Mouse (Mus musculus): ENCODE data around the gene Vamp5. TPM values are rescaled to one million over a fixed set of nuclear protein-coding genes. Genes with fewer than 3 reads are reported as not detected.

The Vamp5 gene
- polyA plus RNA-seq, 1 experiment = 25.8 TPM

DNA sequence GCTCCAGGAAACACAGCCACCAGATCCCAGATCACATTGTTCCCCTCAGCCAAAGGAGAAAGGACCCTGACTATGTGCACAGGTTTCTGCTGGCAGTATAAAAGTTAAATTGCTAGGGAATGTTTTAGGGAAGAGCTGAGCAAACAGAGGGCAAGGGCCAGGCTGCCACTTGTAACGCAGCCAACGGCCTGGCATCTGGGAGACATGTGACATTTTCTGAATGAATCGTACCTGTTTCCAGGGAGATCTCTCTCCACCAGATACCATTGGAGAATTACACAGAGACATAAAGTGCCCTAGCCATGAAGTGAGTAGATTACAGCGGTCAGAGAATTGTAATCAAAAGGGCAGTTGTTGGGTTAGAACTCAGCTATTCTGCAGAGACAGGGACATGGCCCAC lies 7.1 kb downstream of the Vamp5 start:
- Histone ChIP-seq H3K27ac (ENCODE audit: control insufficient read depth, insufficient read depth, low read depth, low read length) (peak overlapping the region; percentile 16; the same call in 1 of the 2 replicates), H3K27me3 (ENCODE audit: control insufficient read depth, insufficient read depth, low read length) (no peaks in the 10 kb centered on the region), H3K4me1 (ENCODE audit: control insufficient read depth, insufficient read depth, low read length) (peaks cover 23% of the 10 kb centered on the region), H3K4me3 (ENCODE audit: control insufficient read depth, low read depth, low read length) (no peak overlapping the region), H3K36me3 (ENCODE audit: control insufficient read depth, insufficient read depth, low read length) (peaks cover 2% of the 10 kb centered on the region; the same call in 1 of the 2 replicates)
- TF ChIP-seq POLR2A (IDR thresholded peaks at IDR 0.05; ENCODE audit: control insufficient read depth, low read depth, low read length) (no peak), CTCF (IDR thresholded peaks at IDR 0.05; ENCODE audit: control insufficient read depth, insufficient read depth, insufficient replicate concordance, low read depth, low read length) (no peak)

- peak overlapping the region; percentile 96 for H3K27ac ChIP-seq (ENCODE audit: control insufficient read depth, insufficient read depth, low read depth, low read length)
- peaks cover 23% of the 10 kb centered on the region for H3K4me1 ChIP-seq (ENCODE audit: control insufficient read depth, insufficient read depth, low read length)
- H3K27me3 ChIP-seq (ENCODE audit: control insufficient read depth, insufficient read depth, low read length) = no peaks in the 10 kb centered on the region
- peaks cover 2% of the 10 kb centered on the region; the same call in 1 of the 2 replicates for H3K36me3 ChIP-seq (ENCODE audit: control insufficient read depth, insufficient read depth, low read length)
- H3K4me3 ChIP-seq (ENCODE audit: control insufficient read depth, low read depth, low read length) = peak overlapping the region; percentile 41
- TF ChIP-seq POLR2A (IDR thresholded peaks at IDR 0.05; ENCODE audit: control insufficient read depth, low read depth, low read length) (no peak), CTCF (IDR thresholded peaks at IDR 0.05; ENCODE audit: control insufficient read depth, insufficient read depth, insufficient replicate concordance, low read depth, low read length) (no peak)
These were observed 8.7 kb downstream of the Vamp5 start for GRCm38 (mm10) chr6:72371571-72371970.

DNA sequence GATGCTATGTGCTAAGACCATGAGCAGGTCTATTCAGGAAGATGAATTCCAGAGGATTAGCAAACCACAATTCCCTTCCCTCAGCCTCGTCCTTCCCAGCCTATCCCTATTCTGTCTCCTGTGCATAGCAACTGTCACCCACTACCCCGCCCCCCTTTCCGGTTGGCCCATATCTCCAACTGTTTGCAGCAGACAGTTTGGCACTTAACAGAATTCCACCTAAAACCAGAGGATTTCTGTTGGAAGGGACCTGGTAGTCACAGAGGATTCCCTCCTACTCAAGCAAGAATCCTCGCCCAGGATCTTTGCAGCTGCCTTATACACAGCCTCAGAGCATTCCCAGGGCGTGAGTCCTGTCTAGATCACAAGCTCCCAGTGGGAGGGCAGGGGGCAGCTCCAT lies 9.1 kb downstream of the Vamp5 start:
- no peaks in the 10 kb centered on the region for H3K27me3 ChIP-seq (ENCODE audit: control insufficient read depth, insufficient read depth, low read length)
- no peak for TF ChIP-seq CTCF (IDR thresholded peaks at IDR 0.05; ENCODE audit: control insufficient read depth, insufficient read depth, insufficient replicate concordance, low read depth, low read length)
- TF ChIP-seq POLR2A (IDR thresholded peaks at IDR 0.05; ENCODE audit: control insufficient read depth, low read depth, low read length) = no peak
- H3K27ac ChIP-seq (ENCODE audit: control insufficient read depth, insufficient read depth, low read depth, low read length) = peak overlapping the region; percentile 96
- peaks cover 23% of the 10 kb centered on the region for H3K4me1 ChIP-seq (ENCODE audit: control insufficient read depth, insufficient read depth, low read length)
- peak overlapping the region; percentile 41 for H3K4me3 ChIP-seq (ENCODE audit: control insufficient read depth, low read depth, low read length)
- H3K36me3 ChIP-seq (ENCODE audit: control insufficient read depth, insufficient read depth, low read length) = peaks cover 2% of the 10 kb centered on the region; the same call in 1 of the 2 replicates

DNA sequence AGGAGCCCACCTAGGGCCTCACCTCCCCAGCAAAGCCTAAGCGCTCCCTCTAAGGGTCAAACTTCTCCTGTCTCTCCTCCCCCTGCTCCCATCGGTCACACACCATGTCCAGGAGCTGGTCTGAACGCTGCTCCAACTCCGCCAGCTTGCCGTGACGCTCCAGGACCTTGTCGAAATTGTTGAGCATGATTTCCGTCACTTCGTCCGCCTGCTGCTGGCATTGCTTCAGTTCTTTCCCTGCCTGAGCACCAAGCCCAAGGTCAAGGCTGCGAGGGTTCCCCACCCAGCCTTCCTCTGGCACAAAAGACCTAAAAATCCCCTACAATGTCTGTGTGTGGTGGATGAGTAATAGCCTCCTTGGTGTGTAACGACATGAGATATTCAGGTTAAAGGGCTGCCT lies 10.2 kb downstream of the Vamp5 start:
- Histone ChIP-seq H3K4me1 (ENCODE audit: control insufficient read depth, insufficient read depth, low read length) (peaks cover 23% of the 10 kb centered on the region), H3K36me3 (ENCODE audit: control insufficient read depth, insufficient read depth, low read length) (peaks cover 2% of the 10 kb centered on the region; the same call in 1 of the 2 replicates), H3K27me3 (ENCODE audit: control insufficient read depth, insufficient read depth, low read length) (no peaks in the 10 kb centered on the region), H3K27ac (ENCODE audit: control insufficient read depth, insufficient read depth, low read depth, low read length) (peak overlapping the region; percentile 96), H3K4me3 (ENCODE audit: control insufficient read depth, low read depth, low read length) (peak overlapping the region; percentile 41)
- TF ChIP-seq POLR2A (IDR thresholded peaks at IDR 0.05; ENCODE audit: control insufficient read depth, low read depth, low read length) = peak; percentile 11; the same call in 1 of the 2 replicates
- TF ChIP-seq CTCF (IDR thresholded peaks at IDR 0.05; ENCODE audit: control insufficient read depth, insufficient read depth, insufficient replicate concordance, low read depth, low read length) = no peak

DNA sequence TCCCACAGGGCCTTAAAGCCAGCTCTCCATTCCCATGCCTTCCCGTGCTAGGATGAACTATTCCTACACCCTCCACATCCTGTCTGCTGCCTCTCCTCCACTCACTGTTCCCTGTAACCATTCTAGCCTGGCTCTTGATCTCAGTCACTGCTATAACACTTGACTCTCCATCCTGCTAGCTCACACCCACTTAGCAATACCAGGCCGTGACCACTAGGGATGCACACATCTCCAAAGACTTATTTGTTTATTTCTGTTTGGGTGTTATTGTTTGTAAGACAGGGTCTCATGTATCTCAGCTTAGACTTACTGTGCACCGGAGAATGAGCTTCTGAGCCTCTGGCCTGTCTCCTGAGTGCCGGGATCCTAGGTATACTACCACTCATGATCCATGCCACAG lies 10.7 kb downstream of the Vamp5 start:
- Histone ChIP-seq H3K4me1 (ENCODE audit: control insufficient read depth, insufficient read depth, low read length) (peaks cover 23% of the 10 kb centered on the region), H3K27ac (ENCODE audit: control insufficient read depth, insufficient read depth, low read depth, low read length) (peak overlapping the region; percentile 28), H3K27me3 (ENCODE audit: control insufficient read depth, insufficient read depth, low read length) (no peaks in the 10 kb centered on the region), H3K36me3 (ENCODE audit: control insufficient read depth, insufficient read depth, low read length) (peaks cover 2% of the 10 kb centered on the region; the same call in 1 of the 2 replicates), H3K4me3 (ENCODE audit: control insufficient read depth, low read depth, low read length) (peak overlapping the region; percentile 41)
- TF ChIP-seq POLR2A (IDR thresholded peaks at IDR 0.05; ENCODE audit: control insufficient read depth, low read depth, low read length) (no peak), CTCF (IDR thresholded peaks at IDR 0.05; ENCODE audit: control insufficient read depth, insufficient read depth, insufficient replicate concordance, low read depth, low read length) (no peak; the same call in 1 of the 2 replicates)

DNA sequence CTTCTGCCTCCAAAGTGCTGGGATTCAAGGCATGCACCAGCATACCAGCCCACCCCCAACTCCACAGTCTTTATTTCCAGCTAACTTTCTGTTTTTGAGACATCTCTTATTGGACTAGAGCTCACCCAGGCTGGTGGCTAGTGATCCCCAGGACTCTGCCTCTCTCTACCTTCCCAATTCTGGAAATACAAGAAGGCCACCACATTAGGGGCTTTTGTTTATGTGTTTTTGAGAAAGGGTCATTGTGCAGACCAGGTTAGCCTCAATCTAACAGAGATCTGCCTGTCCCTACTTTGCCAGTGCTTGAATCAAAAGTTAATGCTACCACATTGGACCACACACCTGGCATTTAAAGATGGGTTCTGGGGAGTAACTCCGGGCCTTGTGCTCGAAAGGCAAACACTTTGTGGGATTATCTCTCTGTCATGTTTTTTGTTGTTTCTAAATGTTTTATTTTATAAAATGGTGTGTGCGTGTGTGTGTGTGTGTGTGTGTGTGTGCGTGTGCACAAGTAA lies 12.8 kb downstream of the Vamp5 start:
- no peak for TF ChIP-seq POLR2A (IDR thresholded peaks at IDR 0.05; ENCODE audit: control insufficient read depth, low read depth, low read length)
- no peak for TF ChIP-seq CTCF (IDR thresholded peaks at IDR 0.05; ENCODE audit: control insufficient read depth, insufficient read depth, insufficient replicate concordance, low read depth, low read length)
- no peaks in the 10 kb centered on the region for H3K27me3 ChIP-seq (ENCODE audit: control insufficient read depth, insufficient read depth, low read length)
- no peak overlapping the region for H3K27ac ChIP-seq (ENCODE audit: control insufficient read depth, insufficient read depth, low read depth, low read length)
- H3K4me3 ChIP-seq (ENCODE audit: control insufficient read depth, low read depth, low read length) = peak overlapping the region; percentile 40
- H3K4me1 ChIP-seq (ENCODE audit: control insufficient read depth, insufficient read depth, low read length) = peaks cover 21% of the 10 kb centered on the region
- peaks cover 2% of the 10 kb centered on the region; the same call in 1 of the 2 replicates for H3K36me3 ChIP-seq (ENCODE audit: control insufficient read depth, insufficient read depth, low read length)

DNA sequence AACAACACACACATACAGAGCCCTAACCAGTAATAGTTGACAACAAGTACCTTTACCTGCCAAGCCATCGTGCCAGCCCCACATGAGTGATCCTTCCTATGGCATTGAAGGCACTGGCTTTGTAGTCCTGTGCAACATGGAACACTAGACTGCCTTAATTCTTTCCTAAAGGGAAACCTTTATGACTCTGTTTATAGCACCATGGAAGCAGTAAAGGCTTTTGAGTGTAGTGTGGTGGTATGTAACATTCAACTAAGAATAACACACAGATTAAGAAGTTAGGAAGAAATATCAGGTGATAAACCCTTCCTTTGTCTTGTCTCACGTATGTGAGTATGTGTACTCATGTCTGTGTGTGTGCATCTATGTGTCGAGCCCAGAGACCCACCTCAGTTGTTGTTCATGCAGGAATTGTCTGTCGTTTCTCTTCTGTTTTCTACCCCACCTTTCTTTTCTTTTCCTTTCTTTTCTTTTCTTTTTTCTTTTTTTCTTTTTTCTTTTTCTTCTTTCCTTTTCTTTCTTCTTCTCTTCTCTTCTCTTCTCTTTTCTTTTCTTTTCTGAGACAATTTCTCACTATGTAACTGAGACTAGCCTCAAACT lies 13.3 kb downstream of the Vamp5 start, which contains the start of gene Rnf181:
Rnf181 (minus strand) TSS at position 113 of the 600 bp plus-strand sequence.
- Histone ChIP-seq H3K36me3 (ENCODE audit: control insufficient read depth, insufficient read depth, low read length) (peaks cover 2% of the 10 kb centered on the region; the same call in 1 of the 2 replicates), H3K27me3 (ENCODE audit: control insufficient read depth, insufficient read depth, low read length) (no peaks in the 10 kb centered on the region), H3K4me3 (ENCODE audit: control insufficient read depth, low read depth, low read length) (peak within 1 kb of the TSS; percentile 68), H3K27ac (ENCODE audit: control insufficient read depth, insufficient read depth, low read depth, low read length) (peak within 1 kb of the TSS; percentile 53), H3K4me1 (ENCODE audit: control insufficient read depth, insufficient read depth, low read length) (peaks cover 21% of the 10 kb centered on the region)
- no peak for TF ChIP-seq CTCF (IDR thresholded peaks at IDR 0.05; ENCODE audit: control insufficient read depth, insufficient read depth, insufficient replicate concordance, low read depth, low read length)
- no peak for TF ChIP-seq POLR2A (IDR thresholded peaks at IDR 0.05; ENCODE audit: control insufficient read depth, low read depth, low read length)
